Mouse (Mus musculus) midbrain, embryonic 14.5 days (tissue): ENCODE measurements at regions not wholly inside any gene's neighbourhood (a gene's known extent, or its start where the extent isn't known, plus 50 kb on each side); places are given as distances from the start of the nearest gene placed in this dataset.

Source experiments
- ATAC-seq: fragments of 200-750 bp; cut with Nextera tagmentation; 2 replicates; pipeline ENCODE4 v1.8.0; 2017; ENCODE audit warnings: moderate number of reproducible peaks, moderate library complexity; ENCODE audit not compliant: low FRiP score, low TSS enrichment
- DNase-seq: peaks from one replicate; pipeline ENCODE4 v3.0.0-alpha.2; 2015
- H3K27ac ChIP-seq: fragments of 300-500 bp; sonication (generic); replicated peaks from 2 replicates; pipeline ENCODE4 v1.5.1; 2014; ENCODE audit warnings: mild to moderate bottlenecking, low read depth, low read length, moderate library complexity
- H3K27me3 ChIP-seq: fragments of 300-500 bp; sonication (generic); 2 replicates; pipeline ENCODE4 v1.6.1; 2014; ENCODE audit warnings: low read length, control low read depth, mixed read lengths; ENCODE audit not compliant: control insufficient read depth, insufficient read depth
- H3K36me3 ChIP-seq: fragments of 300-500 bp; sonication (generic); 2 replicates; pipeline ENCODE4 v1.6.1; 2014; ENCODE audit warnings: low read length, control low read depth; ENCODE audit not compliant: control insufficient read depth, insufficient read depth
- H3K4me1 ChIP-seq: fragments of 300-500 bp; sonication (generic); 2 replicates; pipeline ENCODE4 v1.6.1; 2014; ENCODE audit warnings: mild to moderate bottlenecking, antibody characterized with exemption, low read length, control low read depth; ENCODE audit not compliant: control insufficient read depth, insufficient read depth
- H3K4me2 ChIP-seq: fragments of 300-500 bp; sonication (generic); 2 replicates; pipeline ENCODE4 v1.6.1; 2014; ENCODE audit warnings: mild to moderate bottlenecking, low read length, moderate library complexity
- H3K4me3 ChIP-seq: fragments of 300-500 bp; sonication (generic); replicated peaks from 2 replicates; pipeline ENCODE4 v1.5.1; 2014; ENCODE audit warnings: low read depth, low read length
- H3K9ac ChIP-seq: fragments of 300-500 bp; sonication (generic); replicated peaks from 2 replicates; pipeline ENCODE4 v1.6.1; 2014; ENCODE audit warnings: mild to moderate bottlenecking, low read length, moderate library complexity
- H3K9me3 ChIP-seq: fragments of 300-500 bp; sonication (generic); 2 replicates; pipeline ENCODE4 v1.6.1; 2016; ENCODE audit warnings: low read length, control low read depth, mixed read lengths; ENCODE audit not compliant: control insufficient read depth
- WGBS: fragments of 180-500 bp; shearing (Covaris S2); extraction: QIAGEN DNeasy Blood & Tissue Kit; methylation state at CpG from one replicate; pipeline ENCODE4 v1.1.7; 2014; 5-methylcytosine and 5-hydroxymethylcytosine counted together

DNA sequence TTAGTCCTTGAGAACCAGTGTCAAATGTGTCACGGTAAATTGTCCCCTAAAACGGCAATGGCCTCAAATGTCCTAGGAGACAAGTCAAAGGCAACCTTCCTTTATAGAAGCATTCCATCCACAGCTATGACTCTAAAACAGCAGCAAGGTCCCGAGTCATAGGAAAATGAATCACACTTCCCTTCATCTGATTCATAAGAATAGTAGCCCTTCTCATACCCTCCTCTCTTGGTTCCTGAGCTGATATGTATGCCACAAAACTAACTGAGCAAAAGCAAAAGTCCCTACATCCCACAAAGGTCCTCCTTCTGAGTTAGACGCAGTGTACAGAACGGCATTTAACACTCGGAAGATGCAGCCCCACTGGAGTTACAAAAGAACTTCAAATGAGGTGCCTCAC lies 250.6 kb upstream of the Thrb start:
- ATAC-seq (no peak), DNase-seq (no peak)
- no peak overlapping the region for H3K9ac ChIP-seq
- H3K27me3 ChIP-seq = no peaks in the 10 kb centered on the region
- H3K4me3 ChIP-seq = no peak overlapping the region
- no peak overlapping the region for H3K27ac ChIP-seq
- 93% methylated on average over 6 of the region's 6 CpGs for WGBS
- H3K9me3 ChIP-seq = no peaks in the 10 kb centered on the region
- no peaks in the 10 kb centered on the region for H3K36me3 ChIP-seq
- no peaks in the 10 kb centered on the region for H3K4me1 ChIP-seq
- no peak overlapping the region for H3K4me2 ChIP-seq

DNA sequence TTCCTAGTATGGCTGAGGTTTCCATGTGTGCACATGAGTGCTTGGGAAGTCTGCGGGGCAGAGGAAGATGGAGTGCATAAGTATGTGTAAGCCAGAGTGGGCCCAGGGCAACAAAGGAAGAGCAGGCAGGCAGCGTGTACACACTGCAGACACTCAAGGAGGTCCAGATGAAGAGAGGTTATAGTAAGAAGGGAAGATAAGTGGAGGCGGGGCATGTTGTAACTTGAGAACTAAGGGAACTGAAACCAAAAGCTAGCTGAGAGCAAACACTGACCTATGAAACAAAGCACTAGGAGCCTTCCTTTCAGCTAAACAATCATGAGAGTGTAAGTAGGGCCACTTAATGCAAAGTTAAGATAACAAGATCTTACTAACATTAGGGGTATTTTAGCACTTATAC lies 249.3 kb upstream of the Thrb start:
- H3K9me3 ChIP-seq = no peaks in the 10 kb centered on the region
- 45% methylated on average over 3 of the region's 3 CpGs for WGBS
- no peak overlapping the region for H3K9ac ChIP-seq
- no peak overlapping the region for H3K4me2 ChIP-seq
- ATAC-seq (no peak), DNase-seq (no peak)
- H3K27ac ChIP-seq = no peak overlapping the region
- H3K4me1 ChIP-seq = no peaks in the 10 kb centered on the region
- no peaks in the 10 kb centered on the region for H3K36me3 ChIP-seq
- H3K27me3 ChIP-seq = no peaks in the 10 kb centered on the region
- H3K4me3 ChIP-seq = no peak overlapping the region

DNA sequence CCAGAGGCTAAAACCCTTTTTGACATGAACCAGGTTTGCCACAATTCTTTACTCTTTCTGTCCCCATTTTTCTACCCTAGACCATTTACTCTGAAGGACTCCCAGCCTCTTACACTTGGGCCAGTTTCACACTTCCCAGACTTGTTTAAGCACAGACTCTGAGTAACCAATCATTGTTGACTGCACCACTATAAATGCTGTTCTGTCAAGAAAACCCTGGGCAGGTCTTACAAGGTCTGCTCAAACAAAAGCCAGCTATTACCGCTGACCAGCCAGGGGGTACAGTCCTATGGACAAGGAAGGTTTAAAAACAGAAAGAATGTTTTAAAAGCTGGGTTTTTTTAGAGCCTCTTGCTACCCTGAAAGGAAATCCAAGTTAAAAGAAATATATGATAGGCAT lies 248.8 kb upstream of the Thrb start:
- DNase-seq = no peak
- Histone ChIP-seq H3K4me3 (no peak overlapping the region), H3K9me3 (no peaks in the 10 kb centered on the region), H3K4me1 (no peaks in the 10 kb centered on the region), H3K36me3 (no peaks in the 10 kb centered on the region), H3K27me3 (no peaks in the 10 kb centered on the region), H3K27ac (no peak overlapping the region), H3K9ac (no peak overlapping the region), H3K4me2 (no peak overlapping the region)
- no peak for ATAC-seq
- WGBS = 58% methylated on average over 1 of the region's 1 CpGs

DNA sequence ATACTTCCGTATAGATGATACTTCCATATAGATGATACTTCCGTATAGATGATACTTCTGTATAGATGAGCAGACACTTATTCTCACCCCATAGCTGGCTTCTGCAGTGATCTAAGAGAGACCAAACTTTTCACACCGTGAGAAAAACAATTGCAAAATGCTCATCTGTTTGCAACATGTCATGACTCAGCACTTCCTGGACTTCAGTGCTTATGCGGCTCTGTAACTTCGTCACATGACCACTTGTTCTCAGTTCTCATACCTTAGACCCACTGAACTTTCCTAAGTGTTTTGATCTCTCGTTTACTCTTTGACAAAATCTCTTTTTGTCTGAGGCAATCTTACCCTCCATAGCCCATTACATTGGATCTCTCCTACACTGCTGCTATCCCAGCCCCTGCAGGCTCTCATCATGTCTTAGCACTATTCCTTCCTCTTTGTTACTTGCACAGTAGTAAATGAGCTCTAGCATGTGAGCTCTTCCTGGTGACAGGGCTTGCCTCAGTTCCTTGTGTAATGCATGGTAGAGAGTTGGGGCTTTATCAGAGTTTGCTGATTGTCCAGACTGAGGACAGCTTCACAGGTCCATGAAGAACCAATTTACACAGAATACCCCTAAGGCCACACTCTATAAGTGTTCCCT lies 245.7 kb upstream of the Thrb start:
- no peak overlapping the region for H3K27ac ChIP-seq
- ATAC-seq = no peak
- no peak overlapping the region for H3K4me2 ChIP-seq
- no peaks in the 10 kb centered on the region for H3K4me1 ChIP-seq
- no peak overlapping the region for H3K9ac ChIP-seq
- DNase-seq = no peak
- H3K9me3 ChIP-seq = no peaks in the 10 kb centered on the region
- H3K36me3 ChIP-seq = no peaks in the 10 kb centered on the region
- 90% methylated on average over 6 of the region's 6 CpGs for WGBS
- H3K27me3 ChIP-seq = no peaks in the 10 kb centered on the region
- no peak overlapping the region for H3K4me3 ChIP-seq

DNA sequence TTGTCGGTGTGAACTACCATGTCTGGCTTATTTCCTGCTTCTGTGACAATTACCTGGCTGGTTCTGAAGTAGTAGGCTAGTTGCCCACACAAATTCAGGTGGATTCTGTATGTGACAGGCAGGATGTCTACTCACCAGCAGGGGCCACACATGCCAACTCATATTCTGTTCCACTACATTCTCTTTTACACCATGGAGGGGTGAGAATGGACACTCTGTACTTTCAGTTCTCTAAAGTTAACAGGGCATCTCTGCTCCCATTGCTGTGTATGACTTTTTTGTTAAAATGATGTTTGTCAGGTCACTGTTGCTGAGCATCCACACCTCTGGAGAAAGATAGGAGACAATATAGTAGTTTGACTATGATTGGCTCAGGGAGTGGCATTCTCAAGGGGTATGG lies 232.3 kb upstream of the Thrb start:
- no peaks in the 10 kb centered on the region for H3K27me3 ChIP-seq
- no peak overlapping the region for H3K9ac ChIP-seq
- H3K9me3 ChIP-seq = no peaks in the 10 kb centered on the region
- no peaks in the 10 kb centered on the region for H3K4me1 ChIP-seq
- DNase-seq (no peak), ATAC-seq (0 out of 2 replicates have a peak, but pooled peaks have one; percentile 34)
- 92% methylated on average over 1 of the region's 1 CpGs for WGBS
- no peak overlapping the region for H3K4me3 ChIP-seq
- H3K4me2 ChIP-seq = no peak overlapping the region
- no peaks in the 10 kb centered on the region for H3K36me3 ChIP-seq
- no peak overlapping the region for H3K27ac ChIP-seq

DNA sequence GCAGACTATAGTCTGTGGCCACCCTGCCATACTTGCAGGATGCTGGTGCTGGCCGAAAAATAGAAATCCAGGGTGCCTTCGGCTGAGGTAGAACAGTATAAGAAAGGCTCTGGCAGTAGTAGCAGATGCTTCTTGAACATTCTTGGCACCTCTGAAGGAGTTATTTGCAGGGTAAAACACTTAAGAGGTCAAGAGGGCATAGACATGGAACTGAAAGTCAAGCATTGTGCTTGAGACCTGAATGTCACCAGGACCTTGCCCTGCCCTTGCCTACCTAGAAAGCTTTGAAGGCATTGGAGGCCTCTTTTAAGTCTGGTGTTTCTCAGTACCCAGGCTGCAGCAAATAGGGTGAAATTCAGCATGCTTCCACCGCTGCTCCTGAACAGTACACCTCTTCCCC lies 230.9 kb upstream of the Thrb start:
- 92% methylated on average over 3 of the region's 3 CpGs for WGBS
- DNase-seq (no peak), ATAC-seq (no peak)
- Histone ChIP-seq H3K4me2 (no peak overlapping the region), H3K27me3 (no peaks in the 10 kb centered on the region), H3K4me1 (no peaks in the 10 kb centered on the region), H3K9me3 (no peaks in the 10 kb centered on the region), H3K27ac (no peak overlapping the region), H3K9ac (no peak overlapping the region), H3K4me3 (no peak overlapping the region), H3K36me3 (no peaks in the 10 kb centered on the region)

DNA sequence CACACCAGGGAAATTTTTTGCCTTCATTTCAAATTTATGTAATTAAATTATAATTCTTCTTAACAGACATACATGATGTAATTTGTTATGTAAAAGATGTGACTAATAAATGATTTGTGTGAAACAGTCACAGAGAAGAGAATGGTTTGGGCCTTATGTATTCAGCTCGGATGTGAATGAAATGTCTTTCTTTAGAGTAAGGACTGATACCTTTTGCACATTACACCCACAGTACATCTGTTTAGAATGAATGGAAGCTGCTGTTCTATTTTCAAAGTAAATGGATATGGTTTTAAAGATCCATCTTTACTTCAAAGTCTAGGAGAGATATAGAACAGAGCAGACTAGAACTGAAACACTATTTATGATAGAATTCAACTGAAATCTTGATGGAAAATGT lies 226.7 kb upstream of the Thrb start:
- H3K4me2 ChIP-seq = no peak overlapping the region
- H3K27me3 ChIP-seq = no peaks in the 10 kb centered on the region
- no peak overlapping the region for H3K9ac ChIP-seq
- H3K36me3 ChIP-seq = no peaks in the 10 kb centered on the region
- H3K4me3 ChIP-seq = no peak overlapping the region
- H3K4me1 ChIP-seq = no peaks in the 10 kb centered on the region
- DNase-seq (no peak), ATAC-seq (no peak)
- no peak overlapping the region for H3K27ac ChIP-seq
- 84% methylated on average over 1 of the region's 1 CpGs for WGBS
- H3K9me3 ChIP-seq = no peaks in the 10 kb centered on the region

DNA sequence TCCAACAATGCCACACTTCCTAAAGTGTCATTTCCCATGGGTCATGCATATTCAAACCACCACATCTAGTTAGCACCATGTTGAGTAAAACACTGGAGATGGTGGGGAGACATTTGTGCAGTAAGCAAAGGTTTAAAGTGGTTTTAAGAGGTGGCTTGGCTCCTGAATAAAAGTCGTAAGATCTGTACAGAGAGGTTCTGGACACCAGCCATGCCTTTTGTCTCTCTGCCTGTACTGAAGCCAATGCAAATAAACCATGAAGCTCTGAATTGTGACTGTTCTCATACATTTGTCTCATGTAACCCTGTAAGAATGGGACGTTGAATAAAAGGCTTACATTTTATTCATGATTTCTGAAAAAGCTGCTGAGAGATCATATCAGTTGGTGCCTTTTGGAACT lies 202.1 kb upstream of the Thrb start:
- 51% methylated on average over 2 of the region's 2 CpGs for WGBS
- no peak overlapping the region for H3K27ac ChIP-seq
- H3K9me3 ChIP-seq = no peaks in the 10 kb centered on the region
- ATAC-seq (no peak), DNase-seq (peak; percentile 10)
- H3K9ac ChIP-seq = no peak overlapping the region
- H3K4me3 ChIP-seq = no peak overlapping the region
- H3K4me1 ChIP-seq = no peaks in the 10 kb centered on the region
- no peaks in the 10 kb centered on the region for H3K36me3 ChIP-seq
- no peaks in the 10 kb centered on the region for H3K27me3 ChIP-seq
- H3K4me2 ChIP-seq = no peak overlapping the region

DNA sequence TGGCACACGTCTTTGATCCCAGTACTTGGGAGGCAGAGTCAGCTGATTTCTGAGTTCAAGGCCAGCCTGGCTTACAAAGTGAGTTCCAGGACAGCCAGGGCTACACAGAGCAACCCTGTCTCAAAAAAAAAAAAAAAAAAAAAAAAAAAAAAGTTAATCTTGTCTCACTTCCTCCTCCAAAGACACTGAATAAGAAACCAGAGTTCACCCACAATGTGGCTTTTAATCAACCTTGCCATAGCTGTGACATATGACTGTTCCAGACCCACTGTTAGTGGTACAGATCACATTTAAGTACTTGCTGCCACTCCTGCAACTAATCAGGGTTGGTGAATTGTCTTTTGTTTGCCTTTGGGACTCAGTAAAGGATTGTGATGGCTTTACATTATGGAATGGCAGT lies 181.1 kb upstream of the Thrb start:
- H3K9me3 ChIP-seq = no peaks in the 10 kb centered on the region
- no peaks in the 10 kb centered on the region for H3K27me3 ChIP-seq
- WGBS = 83% methylated on average over 1 of the region's 1 CpGs
- no peaks in the 10 kb centered on the region for H3K36me3 ChIP-seq
- no peak overlapping the region for H3K27ac ChIP-seq
- H3K4me2 ChIP-seq = no peak overlapping the region
- DNase-seq (no peak), ATAC-seq (no peak)
- no peak overlapping the region for H3K4me3 ChIP-seq
- H3K9ac ChIP-seq = no peak overlapping the region
- no peaks in the 10 kb centered on the region for H3K4me1 ChIP-seq
